Mouse (Mus musculus) cerebellum, adult 2 months (tissue): ENCODE measurements around the gene Pik3ca. TPM values are rescaled to one million over a fixed set of nuclear protein-coding genes. Genes with fewer than 3 reads are reported as not detected.
A peak's percentile ranks its signal among the peaks of the same experiment; 100 is the strongest.
"Not testable (repeated sequence)": the region's sequence is repeated elsewhere in the genome, so short reads cannot be mapped to it uniquely, and the experiment has no call there.

ENCODE experiments used
- DNase-seq, 2 experiments: peaks; one replicate each; pipeline ENCODE4 v3.0.0; 2021
- H3K27ac ChIP-seq: fragments of 200-500 bp; 2 replicates; pipeline ENCODE4 v1.5.1; 2012; ENCODE audit warnings: low read length, control low read depth, inconsistent platforms; ENCODE audit not compliant: insufficient read depth
- H3K27me3 ChIP-seq: fragments of 200-500 bp; 2 replicates; pipeline ENCODE4 v1.6.1; 2012; ENCODE audit warnings: inconsistent platforms, mild to moderate bottlenecking, low read length, moderate library complexity; ENCODE audit not compliant: control insufficient read depth, insufficient read depth
- H3K4me1 ChIP-seq: fragments of 200-500 bp; 2 replicates; pipeline ENCODE4 v1.6.1; 2011; ENCODE audit warnings: low read length; ENCODE audit not compliant: control insufficient read depth, insufficient read depth
- H3K4me3 ChIP-seq: fragments of 200-500 bp; replicated peaks from 2 replicates; pipeline ENCODE3; 2011; ENCODE audit warnings: mild to moderate bottlenecking, low read depth, low read length, control low read depth; ENCODE audit not compliant: insufficient read depth
- CTCF ChIP-seq: fragments of 200-500 bp; IDR thresholded peaks from 2 replicates; pipeline ENCODE4 v1.5.1; 2011; ENCODE audit warnings: low read depth, mild to moderate bottlenecking, control low read depth, low read length, moderate library complexity, borderline replicate concordance; ENCODE audit not compliant: insufficient read depth
- POLR2A ChIP-seq: fragments of 200-500 bp; IDR thresholded peaks from 2 replicates; pipeline ENCODE4 v1.6.1; 2011; ENCODE audit warnings: low read length, control low read depth, borderline replicate concordance; ENCODE audit not compliant: insufficient read depth
- WGBS: fragments of 180-500 bp; shearing (Covaris S2); methylation state at CpG from one replicate; pipeline ENCODE4 v1.1.7; 2018; 5-methylcytosine and 5-hydroxymethylcytosine counted together
- polyA plus RNA-seq: library from polyadenylated mRNA; depleted of rRNA; stranded (reverse); fragments of >200 nt; gene quantifications from 2 replicates; pipeline ENCODE4 v1.2.3, GENCODE M21; 2012

Gene Pik3ca
- polyA plus RNA-seq, 1 experiment = 29.7 TPM

DNA sequence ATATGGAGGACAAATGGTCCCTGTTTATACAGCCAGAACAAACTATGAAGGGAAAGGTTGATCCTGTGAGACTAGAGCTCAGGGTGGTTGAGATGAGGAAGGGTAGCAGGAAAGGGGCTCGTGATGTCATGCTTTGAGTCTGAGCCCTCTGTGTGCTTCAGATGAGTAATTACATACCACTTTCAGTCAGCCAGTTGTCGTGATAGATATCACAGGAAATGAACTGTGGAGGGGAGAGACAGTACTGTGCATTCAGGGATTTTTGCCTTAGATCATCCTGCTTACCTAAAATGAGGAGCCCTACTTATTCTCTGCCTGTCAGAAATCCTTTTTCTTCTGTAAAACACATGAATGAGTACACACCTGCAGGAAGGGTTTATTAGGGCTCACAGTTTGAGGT is 22.4 kb downstream of the Pik3ca start:
- Histone ChIP-seq H3K27me3 (no peaks in the 10 kb centered on the region), H3K27ac (no peak overlapping the region), H3K4me1 (peaks cover 17% of the 10 kb centered on the region), H3K4me3 (no peak overlapping the region)
- 85% methylated on average over 2 of the region's 2 CpGs for WGBS
- TF ChIP-seq CTCF = no peak
- no peak for TF ChIP-seq POLR2A
- DNase-seq = no peak

DNA sequence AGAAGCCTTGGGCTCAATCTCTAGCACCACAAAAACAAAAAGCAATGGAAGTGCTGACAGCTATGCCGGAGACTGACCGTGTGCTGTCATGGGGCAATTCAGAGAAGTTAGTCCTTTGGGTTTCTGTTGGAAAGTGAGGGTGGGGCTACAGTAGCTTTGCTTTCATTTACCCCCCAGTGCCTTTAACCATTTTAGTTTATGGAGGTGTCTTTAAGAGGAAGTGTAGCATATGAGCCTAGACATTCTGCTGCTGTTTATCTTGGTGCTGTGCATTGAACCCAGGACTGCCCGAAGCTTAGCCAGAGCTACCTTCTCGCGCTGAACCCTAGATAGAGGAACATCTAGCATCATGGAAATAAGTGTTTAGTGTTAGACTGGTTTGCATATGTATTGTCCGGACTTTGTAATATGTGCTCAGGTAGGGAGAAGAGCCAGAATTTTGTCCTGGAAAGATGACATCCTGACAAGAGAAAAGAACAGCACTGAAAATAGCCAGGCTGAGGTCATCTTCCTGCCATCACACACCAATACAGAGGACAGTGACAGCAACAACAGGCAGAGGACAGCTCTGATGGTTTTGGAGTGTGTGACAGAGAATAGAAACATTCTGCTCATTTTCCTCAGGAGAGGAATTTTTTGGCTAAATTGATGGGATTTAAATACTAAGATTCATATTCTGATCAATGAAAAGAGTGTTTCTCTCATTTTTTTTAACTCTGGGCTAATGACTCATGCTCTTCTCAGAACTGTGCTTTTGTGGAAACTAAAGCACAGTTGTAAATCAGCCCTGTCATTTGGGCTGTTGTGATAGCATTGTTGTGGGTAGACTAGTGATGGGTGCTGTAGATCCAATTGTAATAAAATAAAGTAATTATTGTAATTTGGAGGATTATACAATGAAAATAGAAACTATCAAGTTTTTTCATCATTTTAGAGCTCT is 23.9 kb downstream of the Pik3ca start:
- 71% methylated on average over 6 of the region's 6 CpGs for WGBS
- TF ChIP-seq POLR2A (no peak), CTCF (no peak)

DNA sequence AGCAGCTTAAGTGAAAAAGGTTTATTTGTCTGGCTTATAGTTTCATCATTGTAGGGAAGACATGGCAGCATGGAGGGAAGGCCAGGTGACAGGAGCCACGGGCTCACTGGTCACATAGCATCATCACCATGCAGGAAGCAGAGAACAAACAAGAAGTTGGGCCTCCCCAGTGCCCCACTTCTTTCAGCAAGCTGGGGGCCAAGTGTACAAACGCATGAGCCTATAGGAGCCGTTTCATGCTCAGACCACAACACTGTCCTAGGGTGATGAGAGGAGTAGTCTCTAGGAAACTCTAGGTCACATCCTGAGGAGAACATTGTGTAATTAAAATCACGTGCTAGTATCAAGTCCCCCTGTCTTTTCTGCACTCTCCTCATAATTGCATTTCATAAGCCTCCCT is 30.2 kb downstream of the Pik3ca start:
- Histone ChIP-seq H3K27ac (0 out of 2 replicates have a peak overlapping the region, but pooled peaks have one; percentile 26), H3K4me3 (no peak overlapping the region), H3K27me3 (no peaks in the 10 kb centered on the region), H3K4me1 (peaks cover 13% of the 10 kb centered on the region)
- TF ChIP-seq CTCF (no peak), POLR2A (no peak)
- WGBS = 53% methylated on average over 4 of the region's 4 CpGs
- no peak for DNase-seq

More for the DNA sequence above, 23.9 kb downstream of the Pik3ca start:
- peaks cover 11% of the 10 kb centered on the region; the same call in 1 of the 2 replicates for H3K4me1 ChIP-seq
- DNase-seq = peak in 1 of 2 experiments; percentile 60
- H3K27ac ChIP-seq = peak overlapping the region; percentile 56
- H3K4me3 ChIP-seq = no peak overlapping the region
- H3K27me3 ChIP-seq = no peaks in the 10 kb centered on the region

DNA sequence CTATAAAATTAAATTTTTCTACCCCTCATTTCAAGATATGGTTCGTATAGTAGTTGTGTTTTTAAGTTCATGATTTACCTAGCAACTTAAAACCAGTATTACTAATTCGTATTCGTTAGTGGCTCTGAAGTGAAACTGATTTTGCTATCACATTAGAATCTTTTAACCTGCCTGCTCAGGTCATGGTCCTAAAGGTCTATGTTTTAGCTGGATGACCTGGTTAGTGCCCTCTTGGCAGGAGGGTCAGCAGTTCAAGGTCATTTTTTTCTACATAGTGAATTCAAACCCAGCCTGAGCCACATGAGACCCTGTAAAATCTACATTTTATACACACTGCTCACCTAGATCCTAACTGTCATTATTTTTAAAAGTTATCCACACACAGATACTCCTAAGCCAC is 30.9 kb downstream of the Pik3ca start:
- H3K4me3 ChIP-seq = no peak overlapping the region
- 93% methylated on average over 3 of the region's 3 CpGs for WGBS
- no peaks in the 10 kb centered on the region for H3K27me3 ChIP-seq
- no peak for DNase-seq
- H3K4me1 ChIP-seq = peaks cover 13% of the 10 kb centered on the region
- TF ChIP-seq POLR2A = no peak
- TF ChIP-seq CTCF = no peak
- H3K27ac ChIP-seq = no peak overlapping the region

DNA sequence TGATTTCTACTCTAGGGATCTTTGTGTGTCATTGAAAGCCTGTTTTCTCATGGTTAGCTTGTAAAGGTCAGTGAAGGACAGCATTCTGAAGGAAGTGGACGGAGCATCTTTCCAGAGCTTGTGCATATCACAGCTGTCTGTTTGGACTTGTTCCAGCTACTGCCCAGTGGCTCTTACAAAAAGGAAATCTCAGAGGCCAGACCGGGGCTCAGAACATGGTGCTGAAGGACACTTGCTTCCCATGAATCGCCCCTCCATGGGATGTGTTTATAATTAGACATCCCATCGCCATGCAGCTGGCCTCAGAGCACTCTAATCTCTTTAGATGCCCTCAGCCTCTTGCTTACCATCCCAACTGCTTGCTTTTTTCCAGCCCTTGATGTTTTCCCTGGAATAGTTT is 31.4 kb downstream of the Pik3ca start:
- Histone ChIP-seq H3K27me3 (no peaks in the 10 kb centered on the region), H3K4me1 (peaks cover 13% of the 10 kb centered on the region), H3K4me3 (no peak overlapping the region), H3K27ac (peak overlapping the region; percentile 47; the same call in 1 of the 2 replicates)
- TF ChIP-seq CTCF (no peak), POLR2A (no peak)
- WGBS = 21% methylated on average over 4 of the region's 4 CpGs
- peak in 1 of 2 experiments; percentile 19 for DNase-seq

DNA sequence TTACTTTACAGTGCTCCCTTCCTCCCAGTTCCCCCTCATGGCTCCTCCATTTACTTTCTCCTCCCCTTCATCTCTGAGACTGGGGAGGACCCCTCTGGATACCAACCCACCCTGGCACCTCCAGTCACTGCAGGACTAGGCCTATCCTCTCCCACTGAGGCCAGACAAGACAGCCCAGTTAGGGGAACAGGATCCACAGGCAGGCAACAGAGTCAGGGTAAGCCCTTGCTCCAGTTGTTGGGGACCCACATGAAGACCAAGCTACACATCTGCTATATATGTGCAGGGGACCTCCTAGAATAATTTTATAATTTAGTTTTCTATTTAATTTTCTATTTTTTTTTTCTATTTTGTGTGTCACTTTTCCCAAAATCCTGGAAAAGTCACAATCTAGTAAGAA is 31.9 kb downstream of the Pik3ca start:
- not testable (repeated sequence) for DNase-seq, H3K27ac ChIP-seq, H3K27me3 ChIP-seq, H3K4me3 ChIP-seq
- peaks cover 13% of the 10 kb centered on the region for H3K4me1 ChIP-seq

DNA sequence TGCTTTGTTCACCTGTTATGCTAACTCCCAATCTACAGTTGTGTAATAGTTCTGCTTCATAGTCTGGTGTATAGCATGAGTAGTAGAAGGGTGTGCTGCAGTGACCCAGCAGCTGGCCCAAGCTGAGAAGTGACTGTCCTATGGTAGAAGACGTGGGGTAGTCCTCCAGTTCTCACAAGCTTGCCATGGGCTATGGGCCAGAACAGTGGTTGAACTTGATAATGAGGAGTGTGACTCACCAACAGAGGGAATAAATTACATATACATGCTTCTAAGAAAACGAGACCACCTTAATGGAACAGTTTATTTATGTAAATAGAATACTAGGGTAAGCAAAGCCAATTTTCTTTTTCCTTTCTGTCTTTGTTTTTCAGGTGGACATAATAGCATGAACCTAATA is 32.9 kb downstream of the Pik3ca start:
- H3K4me1 ChIP-seq = peaks cover 13% of the 10 kb centered on the region
- no peak for DNase-seq
- WGBS = 44% methylated on average over 2 of the region's 2 CpGs
- no peaks in the 10 kb centered on the region for H3K27me3 ChIP-seq
- H3K4me3 ChIP-seq = no peak overlapping the region
- H3K27ac ChIP-seq = no peak overlapping the region
- TF ChIP-seq POLR2A = no peak
- TF ChIP-seq CTCF = no peak

DNA sequence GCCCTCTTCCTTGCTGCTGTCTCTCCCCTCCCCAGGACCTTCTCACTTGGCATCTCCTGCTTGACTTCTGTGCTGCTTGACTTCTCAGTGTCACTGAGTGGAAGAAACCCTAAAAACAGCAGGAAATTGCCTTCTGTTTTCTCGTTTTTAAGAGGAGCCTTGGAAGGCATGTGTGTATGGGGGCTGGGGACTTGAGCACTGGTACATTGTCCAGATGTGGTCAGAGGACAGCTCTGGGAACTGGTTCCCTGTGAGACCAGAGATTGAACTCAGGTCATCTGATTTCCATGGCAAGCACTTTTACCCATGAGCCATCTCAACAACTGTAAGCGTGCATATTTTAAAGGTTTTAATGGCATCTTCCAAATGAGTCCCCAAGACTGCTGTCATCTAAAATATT is 36.5 kb downstream of the Pik3ca start:
- DNase-seq = no peak
- Histone ChIP-seq H3K4me3 (no peak overlapping the region), H3K27ac (no peak overlapping the region), H3K4me1 (peaks cover under 1% of the 10 kb centered on the region; the same call in 1 of the 2 replicates), H3K27me3 (no peaks in the 10 kb centered on the region)
- WGBS = 52% methylated on average over 2 of the region's 2 CpGs
- TF ChIP-seq CTCF (no peak), POLR2A (no peak)
